Comparison of ENCODE assay signal across 9 mouse cellular contexts in the genomic region with DNA sequence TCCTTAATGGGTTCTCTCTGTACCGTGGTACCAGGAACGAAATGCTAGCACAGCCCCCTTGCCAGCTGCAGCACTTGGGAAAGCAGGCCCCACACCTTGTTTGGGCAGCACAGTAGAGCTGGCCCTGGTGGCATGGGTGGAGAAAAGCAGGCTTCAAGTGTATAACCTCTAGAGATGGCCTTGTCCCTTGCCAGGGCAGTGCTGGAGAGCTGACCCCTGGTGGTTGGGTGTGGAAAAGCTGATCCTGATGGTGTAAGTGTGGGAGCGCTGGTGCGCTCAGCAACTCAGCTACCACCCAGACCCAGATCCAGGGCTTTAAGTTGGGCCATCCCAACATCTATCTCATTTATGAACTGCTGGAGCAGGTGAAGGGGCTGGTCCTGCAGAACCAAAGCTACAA.
DNase-seq lines count a peak whose midpoint lies in the region; ATAC-seq and TF ChIP-seq lines count a peak whose summit lies in the region.
"Had no signal": no experiment of that assay in that cellular context is flagged by ENCODE, and none has a peak within 500 bp of the region (broad histone marks: within the 10 kb centered on the region; RNA-seq: fewer than 3 reads in every experiment).

No protein-coding gene starts in this region.

- WGBS in heart, adult 2 months, result 81% methylated on average over 4 of the region's 4 CpGs
- 67% methylated on average over 4 of the region's 4 CpGs for WGBS in heart, embryonic 11.5 days (ENCODE audit: insufficient replicate concordance)
- WGBS in lung, postnatal 0 days, result 86% methylated on average over 4 of the region's 4 CpGs

- no peak overlapping the region for H3K9ac ChIP-seq in heart, adult 2 months (ENCODE audit: low read depth, low read length)
- H3K9ac ChIP-seq in heart, embryonic 11.5 days (ENCODE audit: low read depth, low read length), result no peak overlapping the region
- no peak overlapping the region for H3K9ac ChIP-seq in lung, postnatal 0 days (replicated peaks; ENCODE audit: low read depth)
- H3K9ac ChIP-seq: limb, embryonic 13.5 days had no signal

- no peaks in the 10 kb centered on the region for H3K4me1 ChIP-seq in heart, adult 2 months (ENCODE audit: control insufficient read depth, insufficient read depth, low read length)
- no peaks in the 10 kb centered on the region for H3K4me1 ChIP-seq in heart, embryonic 11.5 days (ENCODE audit: control insufficient read depth, insufficient read depth, low read length)
- no peaks in the 10 kb centered on the region for H3K4me1 ChIP-seq in lung, postnatal 0 days (ENCODE audit: insufficient read depth, low read depth, low read length)

- no peak for TF ChIP-seq EP300 in heart, adult 2 months (IDR thresholded peaks at IDR 0.05; ENCODE audit: insufficient read depth, low read depth, low read length)
- no peak for TF ChIP-seq EP300 in lung, postnatal 0 days (IDR thresholded peaks at IDR 0.05)

- H3K4me2 ChIP-seq in heart, embryonic 11.5 days, result no peak overlapping the region
- no peak overlapping the region for H3K4me2 ChIP-seq in lung, postnatal 0 days (replicated peaks; ENCODE audit: low read depth, low read length)
- H3K4me2 ChIP-seq: limb, embryonic 13.5 days had no signal

- ATAC-seq in heart, embryonic 11.5 days (replicated peaks; ENCODE audit: insufficient number of reproducible peaks, low FRiP score, low TSS enrichment), result no peak
- peak; percentile 99 for ATAC-seq in common myeloid progenitor, adult 5-6 weeks (replicated peaks; ENCODE audit: low read depth, poor library complexity, severe bottlenecking)
- peak; percentile 50 for ATAC-seq in lung, postnatal 0 days
- no peak for ATAC-seq in inflammation-experienced regulatory T-cells, adult 6 months

- TF ChIP-seq CTCF in heart, adult 2 months (IDR thresholded peaks at IDR 0.05), result peak; percentile 46
- peak; percentile 73 for TF ChIP-seq CTCF in lung, postnatal 0 days (IDR thresholded peaks at IDR 0.05)

- TF ChIP-seq POLR2A in heart, adult 2 months (IDR thresholded peaks at IDR 0.05; ENCODE audit: insufficient read depth, low read depth, low read length), result no peak

- DNase-seq in heart, adult 2 months, result no peak
- DNase-seq in 416B (ENCODE audit: low read depth) (peak; percentile 52), adipocyte (ENCODE audit: low spot score) (no peak)
- peak; percentile 20 for DNase-seq in lung, postnatal 0 days (ENCODE audit: low spot score)
- DNase-seq in right cerebral cortex, postnatal 36 days (ENCODE audit: low spot score in 2 of 2), result no peak

- intact Hi-C loops in heart, adult 2 months (cut with DNase I), result no loop called here

- no peaks in the 10 kb centered on the region for H3K9me3 ChIP-seq in heart, embryonic 11.5 days (replicated peaks; ENCODE audit: control insufficient read depth, low read length)
- H3K9me3 ChIP-seq in lung, postnatal 0 days (ENCODE audit: low read length), result no peaks in the 10 kb centered on the region
- H3K9me3 ChIP-seq: limb, embryonic 13.5 days had no signal

- H3K36me3 ChIP-seq in heart, adult 2 months (ENCODE audit: control insufficient read depth, insufficient read depth, low read length), result no peaks in the 10 kb centered on the region
- no peaks in the 10 kb centered on the region for H3K36me3 ChIP-seq in heart, embryonic 11.5 days (ENCODE audit: control insufficient read depth, insufficient read depth, low read length)
- no peaks in the 10 kb centered on the region for H3K36me3 ChIP-seq in lung, postnatal 0 days (ENCODE audit: insufficient read depth, low read length)
- H3K36me3 ChIP-seq: limb, embryonic 13.5 days had no signal

- H3K79me2 ChIP-seq in heart, adult 2 months (replicated peaks; ENCODE audit: control insufficient read depth, insufficient read depth, low read length), result no peaks in the 10 kb centered on the region

- no peak overlapping the region for H3K27ac ChIP-seq in heart, adult 2 months
- H3K27ac ChIP-seq in heart, embryonic 11.5 days (ENCODE audit: low read depth, low read length), result no peak overlapping the region
- no peak overlapping the region for H3K27ac ChIP-seq in lung, postnatal 0 days (ENCODE audit: low read length)
- H3K27ac ChIP-seq: limb, embryonic 13.5 days had no signal

- no peaks in the 10 kb centered on the region for H3K27me3 ChIP-seq in heart, adult 2 months (ENCODE audit: control insufficient read depth, insufficient read depth, low read length)
- no peaks in the 10 kb centered on the region for H3K27me3 ChIP-seq in heart, embryonic 11.5 days (ENCODE audit: control insufficient read depth, insufficient read depth, low read length)
- no peaks in the 10 kb centered on the region for H3K27me3 ChIP-seq in lung, postnatal 0 days (replicated peaks; ENCODE audit: insufficient read depth, low read length)
- H3K27me3 ChIP-seq: limb, embryonic 13.5 days had no signal

- H3K4me3 ChIP-seq in heart, adult 2 months, result no peak overlapping the region
- H3K4me3 ChIP-seq in heart, embryonic 11.5 days (ENCODE audit: low read depth, low read length), result no peak overlapping the region
- no peak overlapping the region for H3K4me3 ChIP-seq in lung, postnatal 0 days (ENCODE audit: low read depth, low read length)
- H3K4me3 ChIP-seq: limb, embryonic 13.5 days had no signal

Comparison
In these comparisons a context has a peak if more than half of its experiments do, and no peak if none do; other contexts are left out.
1. DNase-seq: peak in 416B (single experiment) and lung, postnatal 0 days (single experiment); none in heart, adult 2 months (0 of 2), adipocyte (single experiment) and right cerebral cortex, postnatal 36 days (0 of 2).
2. ATAC-seq: peak in common myeloid progenitor, adult 5-6 weeks (single experiment) and lung, postnatal 0 days (single experiment); none in heart, embryonic 11.5 days (single experiment) and inflammation-experienced regulatory T-cells, adult 6 months (single experiment).